Mouse (Mus musculus): ENCODE measurements around the gene Tbx6. TPM values are rescaled to one million over a fixed set of nuclear protein-coding genes. Genes with fewer than 3 reads are reported as not detected.
"Not testable (repeated sequence)": the region's sequence is repeated elsewhere in the genome, so short reads cannot be mapped to it uniquely, and the experiment has no call there.

Gene Tbx6
- total RNA-seq, 2 experiments from 2014 or later: 0.28 to 0.30 TPM

GRCm38 (mm10) chr7:126765540-126765939 lies 15.7 kb upstream of the Tbx6 start:
- intact Hi-C loops (cut with DNase I): no loop called here
- no peak for DNase-seq

GRCm38 (mm10) chr7:126766201-126766600 lies 15.1 kb upstream of the Tbx6 start, which contains the start of gene Gdpd3:
Gdpd3 (plus strand) TSS chr7:126766334.
- DNase-seq: no peak
- intact Hi-C loops (cut with DNase I): no loop called here

- intact Hi-C loops (cut with DNase I): no loop called here
- no peak for DNase-seq
Measured at GRCm38 (mm10) chr7:126767001-126767400, 14.3 kb upstream of the Tbx6 start.

GRCm38 (mm10) chr7:126770784-126771183 lies 10.5 kb upstream of the Tbx6 start:
- no peak for DNase-seq
- intact Hi-C loops (cut with DNase I): no loop called here

GRCm38 (mm10) chr7:126773351-126773750 lies 7.9 kb upstream of the Tbx6 start:
- no peak for DNase-seq
- intact Hi-C loops (cut with DNase I): no loop called here

- no peak for DNase-seq
- intact Hi-C loops (cut with DNase I): no loop called here
Measured at GRCm38 (mm10) chr7:126774463-126774862, 6.8 kb upstream of the Tbx6 start.

- intact Hi-C loops (cut with DNase I): no loop called here
- DNase-seq: no peak
Measured at GRCm38 (mm10) chr7:126775185-126775977, 5.9 kb upstream of the Tbx6 start.

- no peak for DNase-seq
- intact Hi-C loops (cut with DNase I): no loop called here
Measured at GRCm38 (mm10) chr7:126775978-126776234, 5.4 kb upstream of the Tbx6 start.

- DNase-seq: peak; percentile 91 to 93
- intact Hi-C loops (cut with DNase I): no loop called here
Measured at GRCm38 (mm10) chr7:126776598-126777057, 4.7 kb upstream of the Tbx6 start, which contains the start of gene Ypel3. Ypel3 (plus strand) TSS chr7:126776955.

- no peak for DNase-seq
- intact Hi-C loops (cut with DNase I): no loop called here
Measured at GRCm38 (mm10) chr7:126777476-126777875, 3.8 kb upstream of the Tbx6 start.

- intact Hi-C loops (cut with DNase I): no loop called here
- DNase-seq: no peak
Measured at GRCm38 (mm10) chr7:126778147-126778546, 3.1 kb upstream of the Tbx6 start.

GRCm38 (mm10) chr7:126779101-126779500 lies 2.2 kb upstream of the Tbx6 start:
- intact Hi-C loops (cut with DNase I): not testable (repeated sequence)

GRCm38 (mm10) chr7:126779983-126780970 lies 1.0 kb upstream of the Tbx6 start:
- intact Hi-C loops (cut with DNase I): no loop called here
- DNase-seq: peak; percentile 73 to 84

More at GRCm38 (mm10) chr7:126779101-126779500, 2.2 kb upstream of the Tbx6 start:
- not testable (repeated sequence) for DNase-seq

- intact Hi-C loops (cut with DNase I): no loop called here
- DNase-seq: no peak
Measured at GRCm38 (mm10) chr7:126781661-126782370, 533 bp downstream of the Tbx6 start.

GRCm38 (mm10) chr7:126782693-126783092 lies 1.4 kb downstream of the Tbx6 start:
- intact Hi-C loops (cut with DNase I): no loop called here
- DNase-seq: no peak

- intact Hi-C loops (cut with DNase I): no loop called here
- DNase-seq: no peak
Measured at GRCm38 (mm10) chr7:126784469-126784868, 3.2 kb downstream of the Tbx6 start.

- intact Hi-C loops (cut with DNase I): no loop called here
- DNase-seq: no peak
Measured at GRCm38 (mm10) chr7:126785056-126785455, 3.8 kb downstream of the Tbx6 start.

- DNase-seq: no peak
- intact Hi-C loops (cut with DNase I): no loop called here
Measured at GRCm38 (mm10) chr7:126786142-126786541, 4.9 kb downstream of the Tbx6 start.

GRCm38 (mm10) chr7:126789141-126789540 lies 7.9 kb downstream of the Tbx6 start:
- DNase-seq: no peak

GRCm38 (mm10) chr7:126791851-126792720 lies 10.8 kb downstream of the Tbx6 start, which contains the start of gene Ppp4c:
Ppp4c (minus strand) TSS chr7:126792496.
- intact Hi-C loops (cut with DNase I): no loop called here
- DNase-seq: peak; percentile 93 to 97

More at GRCm38 (mm10) chr7:126789141-126789540, 7.9 kb downstream of the Tbx6 start:
- intact Hi-C loops (cut with DNase I): no loop called here
